Mouse (Mus musculus) neural tube, embryonic 10.5 days (tissue): ENCODE measurements around the gene Pithd1.
A peak's percentile ranks its signal among the peaks of the same experiment; 100 is the strongest.

Experiments
- DNase-seq: peaks from one replicate; pipeline ENCODE4 v3.0.0-alpha.2; 2017; ENCODE audit warnings: low spot score; ENCODE audit errors: extremely low spot score

Gene Pithd1

DNA sequence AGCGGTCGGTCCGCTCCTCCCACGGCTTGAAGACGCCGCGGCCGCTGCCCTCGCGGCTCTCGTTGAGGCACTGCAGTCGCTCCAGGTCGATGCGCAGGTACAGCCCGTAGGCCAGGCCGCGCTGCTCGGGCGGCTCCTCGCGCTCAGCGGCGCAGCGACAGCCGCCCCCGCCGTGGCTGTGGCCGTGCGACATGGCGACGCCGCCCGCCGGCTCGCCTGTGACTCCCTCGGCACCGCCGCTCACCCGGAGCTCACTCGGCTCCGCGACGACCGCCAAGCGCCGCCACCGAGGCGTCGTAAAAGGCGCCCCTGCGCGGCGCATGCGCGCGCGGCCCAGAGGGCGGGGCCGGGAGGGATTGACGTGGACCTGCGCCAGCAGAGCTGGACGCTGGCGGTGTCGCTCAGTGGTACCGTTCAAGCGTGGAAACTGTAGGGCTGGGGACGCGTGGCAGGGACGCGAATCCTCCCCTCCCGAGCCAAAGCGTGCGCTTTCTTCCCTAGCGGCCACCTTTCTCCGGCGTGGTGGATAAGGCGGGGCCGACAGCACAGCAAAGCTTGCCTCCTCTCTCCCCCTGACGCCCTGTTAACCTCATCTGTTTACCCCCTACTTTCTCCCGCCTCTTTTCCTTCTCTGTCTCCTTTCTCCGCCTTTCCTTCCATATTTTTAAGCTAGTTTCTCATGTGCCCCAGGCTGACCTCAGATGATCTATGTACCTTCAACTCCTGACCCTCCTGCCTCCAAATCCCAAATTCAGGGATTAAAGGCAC lies at the start of gene Pithd1:
Gene Pithd1 (minus strand): TSS at position 322 of the 768 bp plus-strand sequence.
- peak; percentile 93 for DNase-seq

DNA sequence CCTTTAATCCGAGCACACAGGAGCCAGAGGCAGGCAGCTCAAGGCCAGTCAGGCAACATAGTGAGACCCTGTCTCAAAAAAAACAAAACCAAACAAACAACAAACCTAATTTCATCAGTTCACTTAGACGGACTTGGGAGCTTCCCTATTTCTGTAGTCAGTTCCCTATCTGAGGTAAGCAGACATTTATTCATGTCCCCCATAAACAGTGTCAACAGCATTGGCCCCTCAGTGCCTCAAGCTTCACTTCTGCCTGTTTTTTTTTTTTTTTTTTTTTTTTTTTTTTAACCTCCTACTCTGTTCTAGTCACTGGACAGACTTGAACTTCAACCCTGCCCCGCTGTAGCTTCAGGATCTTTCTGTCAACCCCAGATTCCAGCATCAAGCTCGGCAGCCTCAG lies 48.0 kb upstream of the Pithd1 start:
- no peak for DNase-seq

DNA sequence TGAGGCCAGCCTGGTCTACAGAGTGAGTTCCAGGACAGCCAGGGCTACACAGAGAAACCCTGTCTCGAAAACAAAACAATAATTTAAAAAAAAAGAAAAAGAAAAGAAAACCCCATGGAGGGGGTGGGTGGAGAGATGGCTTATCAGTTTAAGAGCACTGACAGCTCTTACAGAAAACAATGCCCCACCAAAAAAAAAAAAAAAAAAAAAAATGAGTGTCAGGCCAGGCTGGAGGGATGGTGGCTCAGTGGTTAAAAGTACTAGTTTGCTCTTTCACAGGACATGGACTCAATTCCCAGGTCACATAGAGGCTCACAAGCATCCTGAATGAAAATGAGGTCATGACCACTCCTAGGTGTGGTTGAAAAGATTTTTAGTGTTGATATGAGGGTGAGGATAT lies 46.2 kb upstream of the Pithd1 start:
- no peak for DNase-seq

DNA sequence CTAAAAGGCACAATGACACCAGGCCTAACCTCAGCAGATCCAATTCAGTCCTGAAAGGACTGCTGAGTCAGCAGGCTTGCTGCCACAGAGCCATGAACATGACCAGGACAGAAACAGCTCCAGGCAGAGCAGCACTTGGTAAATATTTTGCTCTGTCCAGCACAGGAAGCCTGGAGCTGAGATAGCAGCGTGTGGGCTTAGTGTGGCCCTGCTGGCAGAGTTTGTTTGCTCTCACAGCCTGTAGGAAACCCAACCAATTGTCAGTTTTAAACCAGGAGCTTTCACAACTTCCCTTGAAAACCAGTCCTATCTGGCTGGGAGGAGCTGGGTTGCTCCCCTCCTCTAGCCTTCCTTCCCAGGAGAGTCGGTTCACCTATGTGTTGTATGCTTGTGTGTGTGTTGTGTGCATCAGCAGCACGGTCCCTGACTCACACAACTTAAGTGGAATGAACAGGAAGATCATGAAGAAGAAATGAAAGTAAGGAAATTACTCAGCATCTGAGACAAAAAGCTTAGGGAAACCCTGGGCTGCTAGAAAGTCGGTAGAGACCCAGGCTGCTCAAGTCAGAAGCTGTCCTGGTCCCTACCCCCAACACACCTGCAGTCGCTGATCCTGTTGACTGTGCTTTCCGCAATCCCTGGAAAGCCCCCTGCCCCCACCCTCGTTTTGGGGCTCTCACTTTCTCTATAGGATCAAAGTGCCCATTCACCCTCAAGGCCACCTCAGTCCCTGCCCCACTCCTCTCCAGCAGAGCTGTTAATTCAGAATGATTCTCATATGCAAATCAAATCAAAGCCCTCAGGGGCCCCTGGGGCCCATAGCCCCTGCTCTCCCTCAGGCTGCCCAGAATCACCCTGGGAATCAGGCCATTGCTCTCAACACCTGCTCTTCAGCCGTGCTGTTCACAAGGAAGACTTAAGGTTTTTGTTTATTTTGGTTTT lies 44.2 kb upstream of the Pithd1 start:
- DNase-seq = no peak

DNA sequence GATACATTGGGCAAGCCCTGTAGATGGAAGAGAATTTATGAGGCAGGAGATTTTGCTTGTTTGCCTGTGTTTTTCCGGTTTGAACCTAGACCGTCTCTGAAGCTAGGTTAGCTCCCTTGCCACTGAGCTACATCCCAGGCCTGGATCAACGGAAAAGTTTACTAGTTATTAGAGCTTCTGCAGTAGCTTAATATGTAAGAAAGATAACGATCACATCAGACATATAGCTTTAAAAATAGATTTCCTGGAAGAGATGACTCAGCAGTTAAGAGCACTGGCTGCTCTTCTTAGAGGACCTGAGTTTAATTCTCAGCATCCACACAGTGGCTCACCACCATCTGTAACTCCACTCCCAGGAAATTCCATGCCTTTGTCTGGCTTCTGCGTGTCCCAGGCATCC lies 41.6 kb upstream of the Pithd1 start:
- no peak for DNase-seq

DNA sequence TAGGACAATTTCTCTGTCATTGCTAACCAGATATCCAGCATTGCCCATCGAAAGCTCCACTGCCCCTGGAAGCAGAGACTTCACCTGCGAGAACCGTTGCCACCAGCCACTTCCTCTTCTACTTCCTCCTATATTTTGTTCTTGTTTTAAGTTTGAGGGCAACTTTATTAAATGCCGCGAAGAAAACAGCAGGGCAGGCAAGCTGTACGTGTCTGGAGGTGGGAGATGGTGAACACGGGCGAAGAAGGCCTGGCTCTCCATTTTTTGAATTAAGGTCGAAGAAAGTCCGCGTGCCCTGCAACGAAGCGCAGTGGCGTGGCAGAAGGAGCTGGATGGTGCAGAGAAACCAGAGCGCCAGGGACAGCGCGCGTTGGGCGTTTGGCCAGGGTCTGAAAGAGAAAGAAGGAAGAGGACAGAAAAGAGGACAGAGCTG lies 41.1 kb upstream of the Pithd1 start:
- no peak for DNase-seq

DNA sequence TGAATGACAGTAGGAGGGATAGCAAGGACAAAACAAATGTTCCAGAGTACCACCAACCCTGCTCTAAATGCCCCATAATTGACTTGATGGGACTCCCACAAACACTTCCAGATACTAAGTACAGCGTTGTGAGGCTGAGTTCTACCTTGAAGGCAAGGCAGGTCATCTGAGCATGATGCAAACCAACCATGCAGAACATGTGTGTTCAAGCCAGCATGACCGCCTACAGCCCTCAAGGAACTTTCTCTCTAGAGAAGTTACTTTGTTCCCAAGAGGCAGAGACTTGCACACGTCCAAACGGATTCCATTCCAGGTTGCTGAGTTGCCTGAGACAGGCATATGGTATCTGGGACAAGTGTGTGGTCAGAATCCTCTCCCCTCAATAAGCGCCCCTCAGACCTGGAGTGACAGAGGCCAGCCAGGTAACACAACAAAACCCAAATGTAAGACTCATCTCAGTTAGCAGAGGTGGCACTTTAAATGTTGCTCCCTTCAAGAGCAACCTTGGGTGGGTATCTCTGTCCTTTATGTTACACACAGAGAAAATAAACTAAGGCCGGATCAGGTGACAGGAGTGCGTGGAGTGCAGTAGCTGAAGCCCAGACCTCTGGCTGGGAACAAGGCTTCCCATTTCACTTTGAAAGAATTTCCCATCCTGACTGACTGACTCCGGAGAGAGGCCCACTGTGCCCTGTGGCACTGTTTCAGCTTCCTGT lies 40.5 kb upstream of the Pithd1 start:
- DNase-seq = no peak

DNA sequence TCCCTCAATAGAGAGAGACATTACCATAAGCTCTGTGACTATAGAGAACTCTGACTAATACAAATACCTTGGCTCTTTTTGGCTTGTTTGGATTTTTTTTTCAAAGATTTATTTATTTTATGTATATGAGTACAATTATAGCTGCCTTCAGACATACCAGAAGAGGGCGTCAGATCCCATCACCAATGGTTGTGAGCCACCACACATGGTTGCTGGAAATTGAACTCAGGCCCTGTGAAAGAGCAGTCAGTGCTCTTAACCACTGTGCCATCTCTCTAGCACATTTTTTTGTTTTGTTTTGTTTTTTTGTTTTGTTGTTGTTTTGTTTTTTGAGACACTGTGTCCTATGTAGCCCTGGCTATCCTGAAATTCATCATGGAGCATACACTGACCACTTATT lies 38.3 kb upstream of the Pithd1 start:
- no peak for DNase-seq

DNA sequence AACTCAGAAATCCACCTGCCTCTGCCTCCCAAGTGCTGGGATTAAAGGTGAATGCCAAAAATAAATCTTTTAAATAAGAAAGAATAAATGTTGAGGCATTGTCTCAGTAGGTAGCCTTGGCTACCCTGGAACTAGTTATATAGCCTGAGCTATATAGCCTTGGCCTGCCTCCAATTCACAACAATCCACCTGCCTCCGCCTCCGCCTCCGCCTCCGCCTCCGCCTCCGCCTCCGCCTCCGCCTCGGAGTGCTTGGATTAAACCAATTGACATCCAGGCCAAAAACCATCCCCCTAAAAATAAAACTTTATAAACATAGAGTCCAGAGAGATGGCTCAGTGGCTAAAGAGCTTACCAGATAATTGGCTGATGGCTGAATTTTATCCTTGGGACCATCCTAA lies 35.9 kb upstream of the Pithd1 start:
- no peak for DNase-seq

DNA sequence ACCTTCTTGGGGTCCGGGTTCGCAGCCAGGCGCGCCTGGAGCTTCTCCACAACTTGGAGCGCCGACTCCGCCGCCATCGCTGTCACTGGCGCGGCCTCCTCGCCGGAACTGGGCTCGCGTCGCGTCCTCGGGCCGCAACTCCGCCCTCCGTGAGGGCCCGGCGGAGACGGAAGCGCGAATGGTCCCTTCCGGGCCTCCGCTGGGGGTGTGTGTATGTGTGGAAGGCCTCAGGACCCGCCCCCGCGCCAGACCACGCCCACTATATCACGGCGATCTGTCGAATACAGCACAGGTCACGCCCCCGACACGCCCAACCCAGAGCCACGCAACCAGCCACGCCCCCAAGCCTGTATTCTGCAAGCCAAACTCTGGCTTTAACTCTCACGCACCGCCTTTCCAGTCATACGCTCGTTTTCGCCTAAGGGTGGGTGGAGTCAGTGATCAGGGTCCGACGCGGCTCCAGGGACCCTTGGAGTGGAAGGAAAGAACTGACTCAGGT lies 34.5 kb upstream of the Pithd1 start, which contains the start of gene Eloa:
Gene Eloa (minus strand): TSS at position 215 of the 499 bp plus-strand sequence.
- peak; percentile 100 for DNase-seq

DNA sequence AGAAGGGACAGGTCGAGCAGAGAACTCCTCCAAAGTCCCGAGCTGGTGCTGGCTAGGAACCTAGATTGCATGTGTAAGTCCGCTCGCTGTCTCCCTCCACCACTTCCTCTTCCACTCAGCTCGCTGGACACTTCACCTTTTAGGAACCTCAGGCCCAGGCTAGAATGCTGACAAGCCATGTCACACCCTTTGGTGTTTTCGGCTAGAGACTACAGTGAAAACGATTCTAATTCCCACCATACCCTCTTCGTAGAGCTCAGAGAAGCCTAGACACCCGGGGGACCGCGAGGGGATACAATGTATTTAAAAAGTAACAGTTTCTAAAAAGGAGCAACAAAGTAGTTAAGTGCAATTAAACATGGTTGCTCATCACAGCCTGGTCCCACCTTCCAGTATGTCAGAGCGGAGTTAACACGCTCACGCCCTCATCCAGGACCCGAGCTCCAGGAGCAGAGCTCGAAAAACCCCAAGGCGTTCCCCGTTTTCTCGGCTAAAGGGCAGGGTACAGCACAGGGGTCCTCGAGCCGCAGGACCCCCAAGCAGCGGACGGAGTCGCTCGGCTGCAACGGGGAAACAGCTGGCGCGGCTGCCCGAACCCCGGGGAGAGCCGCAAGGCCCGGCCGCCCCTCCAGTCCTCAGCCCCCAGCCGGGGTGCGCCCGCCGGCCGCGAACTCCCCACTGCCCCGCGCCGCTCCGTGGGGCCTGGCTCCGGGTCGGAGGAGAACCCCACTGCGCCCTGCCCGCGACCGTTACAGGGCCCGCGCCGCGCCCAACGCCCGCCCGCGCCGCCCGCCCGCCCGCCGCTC lies 33.9 kb upstream of the Pithd1 start:
- peak; percentile 31 for DNase-seq

DNA sequence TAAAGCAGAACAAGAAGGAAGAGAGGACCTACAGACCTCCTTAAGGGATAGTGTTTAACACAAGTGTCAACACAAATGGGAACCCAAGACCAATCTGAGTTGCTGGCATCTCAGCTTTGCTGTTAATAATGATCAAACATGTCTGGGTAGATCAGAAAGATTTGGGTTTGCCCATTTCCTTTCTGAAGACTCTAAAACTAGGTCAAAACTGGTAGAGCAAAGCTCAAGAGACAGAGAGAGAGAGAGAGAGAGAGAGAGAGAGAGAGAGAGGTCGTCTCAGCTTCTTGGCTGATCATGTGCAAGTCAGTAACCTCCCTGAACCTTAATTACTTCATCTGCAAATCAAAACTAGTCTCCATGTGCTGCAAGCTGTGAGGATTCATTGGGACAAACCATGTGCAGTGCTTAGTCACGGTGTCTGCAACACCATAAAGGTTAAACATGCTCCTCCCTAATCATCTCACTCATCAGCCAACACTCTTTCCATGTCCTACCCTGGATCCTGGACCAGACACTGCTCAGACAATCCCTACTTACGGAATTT lies 29.1 kb upstream of the Pithd1 start:
- DNase-seq = no peak

DNA sequence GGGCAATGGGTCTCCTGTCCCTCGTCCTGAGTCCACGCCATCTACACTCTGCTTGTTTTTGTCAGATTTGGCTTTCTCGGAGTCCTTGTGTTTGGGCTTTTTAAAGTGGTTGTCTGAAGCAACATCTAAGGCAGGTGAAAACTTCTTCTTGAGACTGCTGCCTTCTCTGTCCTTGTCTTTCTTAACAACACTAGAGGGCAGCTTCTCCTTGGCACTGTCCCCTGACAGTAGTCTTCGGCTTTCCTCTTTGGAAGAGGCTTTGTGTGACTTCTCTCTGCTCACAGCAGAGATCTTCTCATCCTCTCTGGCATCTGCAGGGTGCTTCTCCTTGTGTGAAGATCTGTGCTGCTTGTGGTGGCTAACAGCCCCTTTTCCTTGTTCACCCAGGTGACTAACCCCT lies 23.5 kb upstream of the Pithd1 start:
- no peak for DNase-seq

DNA sequence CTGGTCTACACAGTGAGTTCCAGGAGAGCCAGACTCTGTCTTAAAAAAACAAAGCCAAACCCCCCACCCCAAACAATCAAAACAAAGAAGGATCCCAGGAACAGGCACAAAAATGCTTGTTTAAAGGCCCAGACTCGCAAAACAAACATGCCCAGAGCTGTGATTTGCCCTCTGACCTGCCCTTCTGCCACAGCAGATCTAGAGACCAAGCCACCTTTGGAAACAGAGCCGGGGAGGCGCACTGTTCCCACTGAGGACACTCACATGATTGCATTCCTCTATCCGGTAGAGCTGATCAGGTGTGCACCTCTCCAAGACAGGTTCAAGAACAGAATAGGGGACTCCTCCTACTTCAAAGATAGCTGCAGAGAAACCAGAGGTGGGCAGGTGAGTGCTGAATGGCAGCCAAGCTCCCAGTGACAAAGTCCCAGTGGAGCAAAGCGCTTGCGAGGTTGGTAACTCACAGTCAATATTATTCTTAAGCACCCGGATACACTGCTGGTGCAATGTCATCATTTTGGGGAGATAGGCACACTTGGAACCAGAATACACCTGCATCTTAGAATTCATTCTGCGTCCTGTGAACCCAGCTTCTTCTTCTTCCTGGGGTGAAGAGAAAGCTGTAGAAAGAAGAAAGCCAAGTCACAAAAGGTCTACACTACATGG lies 21.9 kb upstream of the Pithd1 start:
- no peak for DNase-seq

DNA sequence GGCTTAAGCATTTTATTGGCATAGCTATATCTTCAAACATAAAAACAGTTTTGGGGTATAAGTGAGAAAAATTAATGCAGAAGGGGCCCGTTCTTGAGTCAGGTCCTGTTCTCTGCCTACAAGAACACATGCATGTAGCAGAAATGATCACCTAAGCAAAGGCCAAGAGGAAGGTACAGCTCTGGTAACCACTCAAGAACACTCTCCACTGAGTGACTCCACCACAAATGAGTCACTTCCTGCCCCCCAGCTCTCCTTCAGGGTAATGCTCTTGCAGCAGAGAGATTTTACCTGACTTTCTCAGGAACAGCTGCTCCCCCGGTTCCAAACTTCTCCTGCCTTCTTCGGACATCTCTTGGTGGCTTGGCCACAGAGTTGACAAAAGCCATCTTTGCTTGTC lies 19.8 kb upstream of the Pithd1 start:
- no peak for DNase-seq

DNA sequence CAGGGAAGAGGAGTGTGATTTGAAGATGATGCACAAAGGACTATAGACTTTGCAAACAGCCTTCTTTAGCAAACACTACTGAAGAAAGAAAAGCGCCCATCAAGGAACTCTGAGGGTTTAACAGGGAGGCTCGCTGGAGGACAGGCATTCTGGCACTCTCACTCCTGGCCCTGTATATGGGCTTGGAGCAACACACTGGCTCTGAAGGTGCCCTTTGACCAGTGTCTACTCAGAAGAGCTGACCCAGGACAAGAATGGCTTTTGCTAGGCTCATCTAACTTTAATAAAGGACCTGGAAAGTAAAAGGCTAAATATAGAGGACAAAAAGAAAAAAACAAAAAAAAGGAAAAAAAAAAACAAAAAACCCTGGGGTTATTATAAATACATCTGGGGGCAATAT lies 17.9 kb upstream of the Pithd1 start:
- no peak for DNase-seq

DNA sequence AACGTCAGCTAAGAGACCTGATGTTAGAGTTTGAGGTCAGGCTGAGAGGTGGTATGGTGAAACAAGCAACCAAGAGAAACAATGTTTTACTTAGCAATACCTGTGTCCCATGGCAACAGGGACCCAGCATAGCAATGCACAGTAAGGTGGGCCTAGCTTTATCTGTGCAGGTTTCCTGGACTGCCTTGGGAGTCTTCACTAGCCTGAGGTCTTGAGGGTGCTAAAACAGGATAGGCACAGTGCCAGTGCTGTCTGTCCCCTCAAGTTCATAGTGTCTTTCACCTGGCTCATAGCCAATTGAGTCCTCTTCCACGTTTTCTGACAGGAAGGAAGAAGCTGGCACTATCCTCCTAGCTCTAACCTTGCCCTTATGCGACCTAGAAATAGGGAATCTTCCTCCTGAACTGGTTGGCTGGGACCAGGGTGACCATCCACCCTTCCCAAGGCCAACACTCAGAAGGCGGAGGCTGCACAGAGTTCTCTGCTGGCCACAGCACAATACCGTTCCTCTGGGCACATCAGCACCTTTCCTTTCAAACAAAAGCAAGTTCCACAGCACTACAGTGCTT lies 17.1 kb upstream of the Pithd1 start:
- no peak for DNase-seq

DNA sequence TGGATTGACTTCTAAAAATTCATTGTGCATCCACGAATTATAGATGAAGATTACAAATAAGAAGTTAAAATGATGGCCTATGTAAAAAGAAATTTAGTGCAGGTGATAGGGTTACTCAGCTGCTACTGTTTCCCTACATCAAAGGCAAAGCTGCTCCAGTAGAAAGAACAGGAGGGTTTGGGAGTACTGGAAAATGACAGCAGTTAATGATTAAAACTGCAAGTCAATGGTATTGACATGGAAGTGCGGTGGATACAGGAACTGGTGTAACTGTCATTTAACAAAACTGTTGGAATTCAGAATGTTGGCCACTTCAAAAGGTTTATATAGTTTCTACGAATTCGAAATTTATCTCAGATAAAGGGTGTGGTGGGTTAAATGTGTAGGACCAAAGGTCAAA lies 8.1 kb upstream of the Pithd1 start:
- no peak for DNase-seq

DNA sequence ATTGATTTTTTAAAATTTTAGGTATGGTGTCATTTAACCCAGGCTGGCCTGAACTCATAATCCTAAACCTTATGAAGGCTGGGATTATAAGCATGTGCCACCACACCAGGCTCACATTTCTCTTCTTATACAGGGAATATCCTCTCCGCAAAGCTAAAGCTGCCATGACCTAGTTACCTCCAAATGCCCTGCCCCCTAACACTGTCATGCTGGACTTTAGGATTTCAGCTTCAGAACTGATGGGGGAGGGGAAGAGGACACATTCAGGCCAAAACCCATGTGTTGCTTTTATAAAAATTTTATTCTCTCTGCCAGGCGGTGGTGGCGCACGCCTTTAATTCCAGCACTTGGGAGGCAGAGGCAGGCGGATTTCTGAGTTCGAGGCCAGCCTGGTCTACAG lies 6.9 kb upstream of the Pithd1 start:
- no peak for DNase-seq

DNA sequence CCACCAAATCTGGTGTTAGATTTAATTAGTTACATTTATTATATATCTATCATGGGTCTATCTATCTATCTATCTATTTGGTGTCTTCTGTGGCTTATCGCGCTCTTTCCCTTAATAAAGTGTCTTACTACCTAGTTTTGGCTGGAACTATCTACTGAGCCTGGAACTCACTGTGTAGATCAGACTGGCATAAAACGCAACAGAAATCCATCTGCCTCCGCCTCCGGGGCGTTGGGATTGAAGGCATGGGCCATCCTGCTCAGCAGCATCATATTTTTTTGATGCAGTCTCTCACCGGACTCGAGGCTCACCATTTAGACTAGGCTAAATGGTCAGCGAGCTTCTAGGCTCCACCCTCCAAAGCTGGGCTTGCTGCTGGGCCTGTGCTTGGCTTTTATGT lies 650 bp upstream of the Pithd1 start:
- no peak for DNase-seq
